Mouse (Mus musculus): ENCODE measurements around the gene Traf5. TPM values are rescaled to one million over a fixed set of nuclear protein-coding genes. Genes with fewer than 3 reads are reported as not detected.

Traf5 gene
- polyA plus RNA-seq, 1 experiment from 2014 or later = 17.2 TPM

GRCm38 (mm10) chr1:192090281-192090680 is 2.1 kb downstream of the Traf5 start:
- Histone ChIP-seq H3K9ac (no peak overlapping the region), H3K36me3 (no peaks in the 10 kb centered on the region), H3K27ac (no peak overlapping the region), H3K9me3 (no peaks in the 10 kb centered on the region), H3K27me3 (no peaks in the 10 kb centered on the region; the same call in none of the 2 replicates), H3K4me2 (peak overlapping the region; percentile 85), H3K4me1 (peaks cover 55% of the 10 kb centered on the region), H3K4me3 (no peak overlapping the region)
- WGBS = 58% methylated on average over 3 of the region's 3 CpGs
- no peak for ATAC-seq (ENCODE audit: insufficient number of reproducible peaks, insufficient read depth, low FRiP score, low TSS enrichment, low read depth)

- H3K36me3 ChIP-seq = no peaks in the 10 kb centered on the region
- no peak overlapping the region for H3K27ac ChIP-seq
- no peak overlapping the region for H3K4me3 ChIP-seq
- peak overlapping the region; percentile 85 for H3K4me2 ChIP-seq
- H3K4me1 ChIP-seq = peaks cover 55% of the 10 kb centered on the region
- 59% methylated on average over 9 of the region's 9 CpGs for WGBS
- no peaks in the 10 kb centered on the region for H3K9me3 ChIP-seq
- no peaks in the 10 kb centered on the region; the same call in none of the 2 replicates for H3K27me3 ChIP-seq
- no peak for ATAC-seq (ENCODE audit: insufficient number of reproducible peaks, insufficient read depth, low FRiP score, low TSS enrichment, low read depth)
- no peak overlapping the region for H3K9ac ChIP-seq
Observed at GRCm38 (mm10) chr1:192089208-192090166, 2.9 kb downstream of the Traf5 start.

- no peak overlapping the region for H3K27ac ChIP-seq
- H3K4me3 ChIP-seq = no peak overlapping the region
- H3K4me1 ChIP-seq = peaks cover 55% of the 10 kb centered on the region
- H3K9me3 ChIP-seq = no peaks in the 10 kb centered on the region
- WGBS = 45% methylated on average over 4 of the region's 4 CpGs
- no peak overlapping the region for H3K9ac ChIP-seq
- no peaks in the 10 kb centered on the region; the same call in none of the 2 replicates for H3K27me3 ChIP-seq
- H3K36me3 ChIP-seq = no peaks in the 10 kb centered on the region
- ATAC-seq (ENCODE audit: insufficient number of reproducible peaks, insufficient read depth, low FRiP score, low TSS enrichment, low read depth) = no peak
- H3K4me2 ChIP-seq = no peak overlapping the region; the same call in 1 of the 2 replicates
Observed at GRCm38 (mm10) chr1:192088011-192088410, 4.3 kb downstream of the Traf5 start.

GRCm38 (mm10) chr1:192087098-192087497 is 5.3 kb downstream of the Traf5 start:
- Histone ChIP-seq H3K4me3 (no peak overlapping the region), H3K36me3 (peaks cover 4% of the 10 kb centered on the region), H3K4me2 (no peak overlapping the region), H3K27me3 (no peaks in the 10 kb centered on the region; the same call in none of the 2 replicates), H3K9ac (no peak overlapping the region), H3K9me3 (no peaks in the 10 kb centered on the region), H3K4me1 (peaks cover 55% of the 10 kb centered on the region), H3K27ac (no peak overlapping the region)
- no peak for ATAC-seq (ENCODE audit: insufficient number of reproducible peaks, insufficient read depth, low FRiP score, low TSS enrichment, low read depth)
- WGBS = 80% methylated on average over 4 of the region's 4 CpGs

GRCm38 (mm10) chr1:192086279-192087037 is 5.9 kb downstream of the Traf5 start:
- no peak for ATAC-seq (ENCODE audit: insufficient number of reproducible peaks, insufficient read depth, low FRiP score, low TSS enrichment, low read depth)
- WGBS = 80% methylated on average over 12 of the region's 12 CpGs

GRCm38 (mm10) chr1:192085218-192085617 is 7.1 kb downstream of the Traf5 start:
- Histone ChIP-seq H3K9me3 (peaks cover 7% of the 10 kb centered on the region; the same call in 1 of the 2 replicates), H3K9ac (no peak overlapping the region), H3K27me3 (no peaks in the 10 kb centered on the region; the same call in 1 of the 2 replicates), H3K36me3 (peaks cover 11% of the 10 kb centered on the region), H3K4me3 (no peak overlapping the region), H3K4me1 (peaks cover 38% of the 10 kb centered on the region), H3K4me2 (no peak overlapping the region), H3K27ac (no peak overlapping the region)
- no peak for ATAC-seq (ENCODE audit: insufficient number of reproducible peaks, insufficient read depth, low FRiP score, low TSS enrichment, low read depth)
- WGBS = 90% methylated on average over 10 of the region's 10 CpGs

More at GRCm38 (mm10) chr1:192086279-192087037, 5.9 kb downstream of the Traf5 start:
- H3K4me3 ChIP-seq = no peak overlapping the region
- H3K9ac ChIP-seq = no peak overlapping the region
- H3K9me3 ChIP-seq = peaks cover 3% of the 10 kb centered on the region; the same call in 1 of the 2 replicates
- H3K4me2 ChIP-seq = no peak overlapping the region
- no peak overlapping the region for H3K27ac ChIP-seq
- H3K27me3 ChIP-seq = no peaks in the 10 kb centered on the region; the same call in none of the 2 replicates
- H3K36me3 ChIP-seq = peaks cover 8% of the 10 kb centered on the region
- H3K4me1 ChIP-seq = peaks cover 51% of the 10 kb centered on the region

GRCm38 (mm10) chr1:192082646-192083045 is 9.7 kb downstream of the Traf5 start:
- no peak for ATAC-seq (ENCODE audit: insufficient number of reproducible peaks, insufficient read depth, low FRiP score, low TSS enrichment, low read depth)
- 83% methylated on average over 1 of the region's 1 CpGs for WGBS
- Histone ChIP-seq H3K4me3 (no peak overlapping the region), H3K4me2 (no peak overlapping the region), H3K36me3 (peaks cover 11% of the 10 kb centered on the region), H3K27me3 (no peaks in the 10 kb centered on the region), H3K4me1 (peaks cover 13% of the 10 kb centered on the region), H3K9ac (no peak overlapping the region), H3K9me3 (peaks cover 7% of the 10 kb centered on the region; the same call in 1 of the 2 replicates), H3K27ac (no peak overlapping the region)

GRCm38 (mm10) chr1:192081129-192081528 is 11.2 kb downstream of the Traf5 start:
- no peak for ATAC-seq (ENCODE audit: insufficient number of reproducible peaks, insufficient read depth, low FRiP score, low TSS enrichment, low read depth)

GRCm38 (mm10) chr1:192079121-192079520 is 13.2 kb downstream of the Traf5 start:
- H3K36me3 ChIP-seq = peaks cover 11% of the 10 kb centered on the region
- peaks cover 7% of the 10 kb centered on the region; the same call in 1 of the 2 replicates for H3K9me3 ChIP-seq
- H3K4me2 ChIP-seq = no peak overlapping the region
- 79% methylated on average over 1 of the region's 1 CpGs for WGBS
- H3K27ac ChIP-seq = no peak overlapping the region
- peaks cover 7% of the 10 kb centered on the region for H3K4me1 ChIP-seq
- H3K4me3 ChIP-seq = no peak overlapping the region
- no peak overlapping the region for H3K9ac ChIP-seq
- H3K27me3 ChIP-seq = no peaks in the 10 kb centered on the region
- no peak for ATAC-seq (ENCODE audit: insufficient number of reproducible peaks, insufficient read depth, low FRiP score, low TSS enrichment, low read depth)

More at GRCm38 (mm10) chr1:192081129-192081528, 11.2 kb downstream of the Traf5 start:
- peaks cover 7% of the 10 kb centered on the region; the same call in 1 of the 2 replicates for H3K9me3 ChIP-seq
- peaks cover 11% of the 10 kb centered on the region for H3K36me3 ChIP-seq
- H3K9ac ChIP-seq = no peak overlapping the region
- peaks cover 10% of the 10 kb centered on the region for H3K4me1 ChIP-seq
- H3K27me3 ChIP-seq = no peaks in the 10 kb centered on the region
- WGBS = 90% methylated on average over 2 of the region's 2 CpGs
- no peak overlapping the region for H3K4me2 ChIP-seq
- H3K27ac ChIP-seq = no peak overlapping the region
- H3K4me3 ChIP-seq = no peak overlapping the region

GRCm38 (mm10) chr1:192078406-192078805 is 14.0 kb downstream of the Traf5 start:
- H3K9me3 ChIP-seq = peaks cover 7% of the 10 kb centered on the region; the same call in 1 of the 2 replicates
- ATAC-seq (ENCODE audit: insufficient number of reproducible peaks, insufficient read depth, low FRiP score, low TSS enrichment, low read depth) = no peak
- peaks cover 7% of the 10 kb centered on the region for H3K4me1 ChIP-seq
- H3K27me3 ChIP-seq = no peaks in the 10 kb centered on the region
- no peak overlapping the region for H3K4me3 ChIP-seq
- no peak overlapping the region for H3K4me2 ChIP-seq
- H3K36me3 ChIP-seq = peaks cover 11% of the 10 kb centered on the region
- H3K9ac ChIP-seq = no peak overlapping the region
- H3K27ac ChIP-seq = no peak overlapping the region
- 39% methylated on average over 3 of the region's 3 CpGs for WGBS

GRCm38 (mm10) chr1:192076796-192077535 is 15.4 kb downstream of the Traf5 start:
- H3K4me1 ChIP-seq = peaks cover 17% of the 10 kb centered on the region
- H3K27ac ChIP-seq = no peak overlapping the region
- no peak overlapping the region for H3K4me2 ChIP-seq
- H3K9me3 ChIP-seq = peaks cover 7% of the 10 kb centered on the region; the same call in 1 of the 2 replicates
- H3K36me3 ChIP-seq = peaks cover 7% of the 10 kb centered on the region; the same call in 1 of the 2 replicates
- H3K4me3 ChIP-seq = no peak overlapping the region
- ATAC-seq (ENCODE audit: insufficient number of reproducible peaks, insufficient read depth, low FRiP score, low TSS enrichment, low read depth) = no peak
- no peak overlapping the region for H3K9ac ChIP-seq
- H3K27me3 ChIP-seq = no peaks in the 10 kb centered on the region

Measured in embryonic facial prominence, embryonic 13.5 days (tissue).